Mouse (Mus musculus): ENCODE measurements around the gene Rps6kl1. TPM values are rescaled to one million over a fixed set of nuclear protein-coding genes. Genes with fewer than 3 reads are reported as not detected.

The Rps6kl1 gene
- total and polyA plus RNA-seq, 3 experiments, result 0.21 to 0.86 (median 0.36) TPM

GRCm38 (mm10) chr12:85121806-85122459, 29.1 kb downstream of the Rps6kl1 start:
- no peak overlapping the region for H3K9ac ChIP-seq (ENCODE audit: insufficient read depth, low read depth)
- peaks cover 45 to 84% of the 10 kb centered on the region in 2 experiments for H3K36me3 ChIP-seq (replicated peaks in 1 of 2; ENCODE audit: control insufficient read depth in 1 of 2, insufficient read depth in 1 of 2, low read length in 1 of 2)
- H3K9me3 ChIP-seq (replicated peaks; ENCODE audit: low read length), result no peaks in the 10 kb centered on the region
- peaks cover 24 to 53% of the 10 kb centered on the region in 2 experiments for H3K4me1 ChIP-seq (ENCODE audit: control insufficient read depth in 1 of 2, insufficient read depth in 2 of 2)
- no peak for DNase-seq (ENCODE audit: extremely low read depth)
- H3K4me3 ChIP-seq (replicated peaks in 1 of 3; ENCODE audit: low read depth in 2 of 3, low read length in 2 of 3, poor library complexity in 1 of 3), result no peak overlapping the region
- H3K27me3 ChIP-seq (replicated peaks), result no peaks in the 10 kb centered on the region
- in situ Hi-C loops (cut with MboI; ENCODE audit: low pct_ligation_motif_present, low pct_unique_long_range_greater_than_20kb, low sequenced_read_pairs) (no loop called here), dilution Hi-C loops (cut with MboI; ENCODE audit: extremely low pct_ligation_motif_present, extremely low pct_unique_long_range_greater_than_20kb, low sequenced_read_pairs) (no loop called here)
- no peak for TF ChIP-seq CHD1 (IDR thresholded peaks at IDR 0.05; ENCODE audit: low read depth, low read length)
- TF ChIP-seq TCF12 (IDR thresholded peaks at IDR 0.05; ENCODE audit: low read depth, low read length), result peak; percentile 55; the same call in 1 of the 2 replicates
- TF ChIP-seq EP300 (IDR thresholded peaks at IDR 0.05; ENCODE audit: low read length), result no peak
- TF ChIP-seq TBP (conservative IDR thresholded peaks at IDR 0.05; ENCODE audit: low read depth, low read length), result no peak
- TF ChIP-seq E2F4 (IDR thresholded peaks at IDR 0.05; ENCODE audit: insufficient replicate concordance, low read depth, low read length), result no peak
- no peak for TF ChIP-seq UBTF (IDR thresholded peaks at IDR 0.05; ENCODE audit: low read depth, low read length)
- TF ChIP-seq MAX (IDR thresholded peaks at IDR 0.05; ENCODE audit: low read length), result no peak
- TF ChIP-seq USF2 (conservative IDR thresholded peaks at IDR 0.05; ENCODE audit: low read depth, low read length), result peak; percentile 73
- TF ChIP-seq ZC3H11A (IDR thresholded peaks at IDR 0.05; ENCODE audit: low read depth, low read length), result no peak
- no peak for TF ChIP-seq MYC (IDR thresholded peaks at IDR 0.05; ENCODE audit: low read depth, low read length)
- no peak for TF ChIP-seq ELF1 (IDR thresholded peaks at IDR 0.05; ENCODE audit: low read depth, low read length)
- TF ChIP-seq JUN (IDR thresholded peaks at IDR 0.05; ENCODE audit: insufficient read depth, low read depth, low read length), result no peak
- TF ChIP-seq USF1 (IDR thresholded peaks at IDR 0.05; ENCODE audit: low read depth, low read length), result peak; percentile 72
- no peak for TF ChIP-seq POLR2AphosphoS2 (IDR thresholded peaks at IDR 0.05; ENCODE audit: low read depth, low read length)
- TF ChIP-seq SIN3A (IDR thresholded peaks at IDR 0.05; ENCODE audit: low read length), result no peak
- TF ChIP-seq RCOR1 (conservative IDR thresholded peaks at IDR 0.05; ENCODE audit: low read depth, low read length), result no peak
- no peak for TF ChIP-seq KAT2A (IDR thresholded peaks at IDR 0.05; ENCODE audit: insufficient replicate concordance, low read length)
- TF ChIP-seq CTCF (conservative IDR thresholded peaks at IDR 0.05 in 1 of 2, IDR thresholded peaks at IDR 0.05 in 1 of 2; ENCODE audit: low read depth in 2 of 2, low read length in 2 of 2), result no peak
- no peak for TF ChIP-seq SMC3 (IDR thresholded peaks at IDR 0.05; ENCODE audit: low read depth, low read length)
- TF ChIP-seq ETS1 (conservative IDR thresholded peaks at IDR 0.05; ENCODE audit: low read depth, low read length), result no peak
- no peak for TF ChIP-seq CHD2 (IDR thresholded peaks at IDR 0.05; ENCODE audit: low read length)
- peak; percentile 34; the same call in 1 of the 2 replicates for TF ChIP-seq BHLHE40 (IDR thresholded peaks at IDR 0.05; ENCODE audit: low read depth, low read length)
- H3K79me2 ChIP-seq (replicated peaks; ENCODE audit: control insufficient read depth, extremely low read depth, insufficient read depth, poor library complexity, severe bottlenecking), result peaks cover 18% of the 10 kb centered on the region
- H3K27ac ChIP-seq (ENCODE audit: insufficient read depth, low read depth), result peak overlapping the region; percentile 22; the same call in 1 of the 2 replicates
- H3K4me2 ChIP-seq (ENCODE audit: insufficient read depth, low read depth, poor library complexity, severe bottlenecking), result peak overlapping the region; percentile 82; the same call in 1 of the 2 replicates
